Mouse (Mus musculus): ENCODE results near the gene Ubxn7. TPM values are rescaled to one million over a fixed set of nuclear protein-coding genes. Genes with fewer than 3 reads are reported as not detected.
"Not testable (repeated sequence)": the region's sequence is repeated elsewhere in the genome, so short reads cannot be mapped to it uniquely, and the experiment has no call there.

The Ubxn7 gene
- 28.8 and 30.4 TPM in 2 replicates for polyA plus RNA-seq (2015; fragmentation: Nextera tagmentation; extraction: Ambion mirVana)

GRCm38 (mm10) chr16:32332040-32332555 lies at the start of gene Ubxn7:
Gene Ubxn7, plus strand, starts transcription at chr16:32332257.
- Histone ChIP-seq H3K27me3 (replicated peaks; ENCODE audit: control insufficient read depth, insufficient read depth, low read length) (no peaks in the 10 kb centered on the region), H3K9ac (replicated peaks; ENCODE audit: low read depth, low read length) (peak within 1 kb of the TSS; percentile 92), H3K27ac (ENCODE audit: low read length) (peak within 1 kb of the TSS; percentile 91), H3K4me3 (replicated peaks; ENCODE audit: low read length) (peak within 1 kb of the TSS; percentile 93), H3K4me1 (replicated peaks; ENCODE audit: control insufficient read depth, insufficient read depth, low read length) (peaks cover 13% of the 10 kb centered on the region), H3K36me3 (ENCODE audit: control insufficient read depth, insufficient read depth) (no peaks in the 10 kb centered on the region), H3K9me3 (ENCODE audit: control insufficient read depth, low read length) (no peaks in the 10 kb centered on the region), H3K4me2 (ENCODE audit: low read length) (peak within 1 kb of the TSS; percentile 72)
- WGBS = under 1% methylated on average over 42 of the region's 52 CpGs
- peak; percentile 98 for ATAC-seq

- no peak overlapping the region for H3K9ac ChIP-seq (replicated peaks; ENCODE audit: low read depth, low read length)
- H3K9me3 ChIP-seq (ENCODE audit: control insufficient read depth, low read length) = no peaks in the 10 kb centered on the region
- H3K27ac ChIP-seq (ENCODE audit: low read length) = no peak overlapping the region
These were observed 49.4 kb upstream of the Ubxn7 start for GRCm38 (mm10) chr16:32282608-32283007.

GRCm38 (mm10) chr16:32291821-32292220 lies 40.2 kb upstream of the Ubxn7 start:
- H3K9ac ChIP-seq (replicated peaks; ENCODE audit: low read depth, low read length) = no peak overlapping the region
- H3K4me1 ChIP-seq (replicated peaks; ENCODE audit: control insufficient read depth, insufficient read depth, low read length) = no peaks in the 10 kb centered on the region
- no peak overlapping the region for H3K27ac ChIP-seq (ENCODE audit: low read length)
- peaks cover 27% of the 10 kb centered on the region for H3K36me3 ChIP-seq (ENCODE audit: control insufficient read depth, insufficient read depth)
- H3K27me3 ChIP-seq (replicated peaks; ENCODE audit: control insufficient read depth, insufficient read depth, low read length) = no peaks in the 10 kb centered on the region
- H3K4me2 ChIP-seq (ENCODE audit: low read length) = no peak overlapping the region
- ATAC-seq = no peak
- 98% methylated on average over 4 of the region's 4 CpGs for WGBS
- H3K9me3 ChIP-seq (ENCODE audit: control insufficient read depth, low read length) = no peaks in the 10 kb centered on the region
- no peak overlapping the region for H3K4me3 ChIP-seq (replicated peaks; ENCODE audit: low read length)

More at GRCm38 (mm10) chr16:32282608-32283007, 49.4 kb upstream of the Ubxn7 start:
- H3K36me3 ChIP-seq (ENCODE audit: control insufficient read depth, insufficient read depth) = peaks cover 11% of the 10 kb centered on the region
- H3K27me3 ChIP-seq (replicated peaks; ENCODE audit: control insufficient read depth, insufficient read depth, low read length) = no peaks in the 10 kb centered on the region
- no peak overlapping the region for H3K4me2 ChIP-seq (ENCODE audit: low read length)
- no peak for ATAC-seq
- no peak overlapping the region for H3K4me3 ChIP-seq (replicated peaks; ENCODE audit: low read length)
- peaks cover 23% of the 10 kb centered on the region for H3K4me1 ChIP-seq (replicated peaks; ENCODE audit: control insufficient read depth, insufficient read depth, low read length)

- not testable (repeated sequence) for H3K27me3 ChIP-seq (replicated peaks; ENCODE audit: control insufficient read depth, insufficient read depth, low read length); H3K4me2 ChIP-seq (ENCODE audit: low read length); H3K9ac ChIP-seq (replicated peaks; ENCODE audit: low read depth, low read length); H3K4me3 ChIP-seq (replicated peaks; ENCODE audit: low read length); H3K4me1 ChIP-seq (replicated peaks; ENCODE audit: control insufficient read depth, insufficient read depth, low read length); H3K27ac ChIP-seq (ENCODE audit: low read length); H3K9me3 ChIP-seq (ENCODE audit: control insufficient read depth, low read length); ATAC-seq
- WGBS = 96% methylated on average over 4 of the region's 4 CpGs
- peaks cover 26% of the 10 kb centered on the region for H3K36me3 ChIP-seq (ENCODE audit: control insufficient read depth, insufficient read depth)
These were observed 32.4 kb upstream of the Ubxn7 start for GRCm38 (mm10) chr16:32299617-32300016.

- Histone ChIP-seq H3K4me2 (ENCODE audit: low read length) (no peak overlapping the region), H3K4me3 (replicated peaks; ENCODE audit: low read length) (no peak overlapping the region), H3K4me1 (replicated peaks; ENCODE audit: control insufficient read depth, insufficient read depth, low read length) (no peaks in the 10 kb centered on the region), H3K36me3 (ENCODE audit: control insufficient read depth, insufficient read depth) (peaks cover 15% of the 10 kb centered on the region), H3K27ac (ENCODE audit: low read length) (no peak overlapping the region), H3K9me3 (ENCODE audit: control insufficient read depth, low read length) (no peaks in the 10 kb centered on the region), H3K9ac (replicated peaks; ENCODE audit: low read depth, low read length) (no peak overlapping the region), H3K27me3 (replicated peaks; ENCODE audit: control insufficient read depth, insufficient read depth, low read length) (no peaks in the 10 kb centered on the region)
- WGBS = 49% methylated on average over 1 of the region's 1 CpGs
- ATAC-seq = no peak
These were observed 29.0 kb upstream of the Ubxn7 start for GRCm38 (mm10) chr16:32303046-32303445.

GRCm38 (mm10) chr16:32303886-32304285 lies 28.2 kb upstream of the Ubxn7 start:
- no peaks in the 10 kb centered on the region for H3K9me3 ChIP-seq (ENCODE audit: control insufficient read depth, low read length)
- H3K4me3 ChIP-seq (replicated peaks; ENCODE audit: low read length) = no peak overlapping the region
- no peak overlapping the region for H3K27ac ChIP-seq (ENCODE audit: low read length)
- H3K4me1 ChIP-seq (replicated peaks; ENCODE audit: control insufficient read depth, insufficient read depth, low read length) = no peaks in the 10 kb centered on the region
- 94% methylated on average over 7 of the region's 7 CpGs for WGBS
- H3K27me3 ChIP-seq (replicated peaks; ENCODE audit: control insufficient read depth, insufficient read depth, low read length) = no peaks in the 10 kb centered on the region
- peaks cover 8% of the 10 kb centered on the region for H3K36me3 ChIP-seq (ENCODE audit: control insufficient read depth, insufficient read depth)
- H3K9ac ChIP-seq (replicated peaks; ENCODE audit: low read depth, low read length) = no peak overlapping the region
- H3K4me2 ChIP-seq (ENCODE audit: low read length) = no peak overlapping the region
- ATAC-seq = no peak

GRCm38 (mm10) chr16:32311970-32312369 lies 20.1 kb upstream of the Ubxn7 start:
- H3K4me3 ChIP-seq (replicated peaks; ENCODE audit: low read length) = no peak overlapping the region
- no peak for ATAC-seq
- no peaks in the 10 kb centered on the region for H3K27me3 ChIP-seq (replicated peaks; ENCODE audit: control insufficient read depth, insufficient read depth, low read length)
- H3K9ac ChIP-seq (replicated peaks; ENCODE audit: low read depth, low read length) = no peak overlapping the region
- H3K4me2 ChIP-seq (ENCODE audit: low read length) = no peak overlapping the region
- no peak overlapping the region for H3K27ac ChIP-seq (ENCODE audit: low read length)
- H3K36me3 ChIP-seq (ENCODE audit: control insufficient read depth, insufficient read depth) = no peaks in the 10 kb centered on the region
- no peaks in the 10 kb centered on the region for H3K4me1 ChIP-seq (replicated peaks; ENCODE audit: control insufficient read depth, insufficient read depth, low read length)
- no peaks in the 10 kb centered on the region for H3K9me3 ChIP-seq (ENCODE audit: control insufficient read depth, low read length)
- 49% methylated on average over 4 of the region's 4 CpGs for WGBS

GRCm38 (mm10) chr16:32312386-32312785 lies 19.7 kb upstream of the Ubxn7 start:
- H3K9me3 ChIP-seq (ENCODE audit: control insufficient read depth, low read length) = no peaks in the 10 kb centered on the region
- no peaks in the 10 kb centered on the region for H3K36me3 ChIP-seq (ENCODE audit: control insufficient read depth, insufficient read depth)
- 51% methylated on average over 5 of the region's 5 CpGs for WGBS
- no peaks in the 10 kb centered on the region for H3K27me3 ChIP-seq (replicated peaks; ENCODE audit: control insufficient read depth, insufficient read depth, low read length)
- no peak overlapping the region for H3K4me2 ChIP-seq (ENCODE audit: low read length)
- H3K9ac ChIP-seq (replicated peaks; ENCODE audit: low read depth, low read length) = no peak overlapping the region
- no peak overlapping the region for H3K27ac ChIP-seq (ENCODE audit: low read length)
- ATAC-seq = no peak
- H3K4me1 ChIP-seq (replicated peaks; ENCODE audit: control insufficient read depth, insufficient read depth, low read length) = no peaks in the 10 kb centered on the region
- no peak overlapping the region for H3K4me3 ChIP-seq (replicated peaks; ENCODE audit: low read length)

- Histone ChIP-seq H3K36me3 (ENCODE audit: control insufficient read depth, insufficient read depth) (no peaks in the 10 kb centered on the region), H3K9me3 (ENCODE audit: control insufficient read depth, low read length) (no peaks in the 10 kb centered on the region), H3K27me3 (replicated peaks; ENCODE audit: control insufficient read depth, insufficient read depth, low read length) (no peaks in the 10 kb centered on the region), H3K4me1 (replicated peaks; ENCODE audit: control insufficient read depth, insufficient read depth, low read length) (no peaks in the 10 kb centered on the region), H3K27ac (ENCODE audit: low read length) (no peak overlapping the region), H3K4me3 (replicated peaks; ENCODE audit: low read length) (no peak overlapping the region), H3K9ac (replicated peaks; ENCODE audit: low read depth, low read length) (no peak overlapping the region), H3K4me2 (ENCODE audit: low read length) (no peak overlapping the region)
- ATAC-seq = no peak
- WGBS = 76% methylated on average over 4 of the region's 4 CpGs
These were observed 19.2 kb upstream of the Ubxn7 start for GRCm38 (mm10) chr16:32312859-32313258.

GRCm38 (mm10) chr16:32316601-32317000 lies 15.5 kb upstream of the Ubxn7 start:
- Histone ChIP-seq H3K9ac (replicated peaks; ENCODE audit: low read depth, low read length) (no peak overlapping the region), H3K36me3 (ENCODE audit: control insufficient read depth, insufficient read depth) (no peaks in the 10 kb centered on the region), H3K27ac (ENCODE audit: low read length) (no peak overlapping the region), H3K4me3 (replicated peaks; ENCODE audit: low read length) (no peak overlapping the region), H3K4me1 (replicated peaks; ENCODE audit: control insufficient read depth, insufficient read depth, low read length) (no peaks in the 10 kb centered on the region), H3K9me3 (ENCODE audit: control insufficient read depth, low read length) (no peaks in the 10 kb centered on the region), H3K4me2 (ENCODE audit: low read length) (no peak overlapping the region), H3K27me3 (replicated peaks; ENCODE audit: control insufficient read depth, insufficient read depth, low read length) (no peaks in the 10 kb centered on the region)
- ATAC-seq = no peak
- 70% methylated on average over 2 of the region's 2 CpGs for WGBS
